Mouse (Mus musculus) urinary bladder, adult 2 months (tissue): ENCODE measurements around the gene Slc25a34. TPM values are rescaled to one million over a fixed set of nuclear protein-coding genes. Genes with fewer than 3 reads are reported as not detected.
A peak's percentile ranks its signal among the peaks of the same experiment; 100 is the strongest.

ENCODE experiments used
- DNase-seq: peaks from one replicate; pipeline ENCODE4 v3.0.0; 2022; ENCODE audit warnings: low spot score
- polyA plus RNA-seq: library from polyadenylated mRNA; depleted of rRNA; stranded (reverse); fragments of >200 nt; gene quantifications from 2 replicates; pipeline ENCODE4 v1.2.3, GENCODE M21; 2012; rRNA removed

Slc25a34 gene
- polyA plus RNA-seq, 1 experiment: 0.14 TPM

DNA sequence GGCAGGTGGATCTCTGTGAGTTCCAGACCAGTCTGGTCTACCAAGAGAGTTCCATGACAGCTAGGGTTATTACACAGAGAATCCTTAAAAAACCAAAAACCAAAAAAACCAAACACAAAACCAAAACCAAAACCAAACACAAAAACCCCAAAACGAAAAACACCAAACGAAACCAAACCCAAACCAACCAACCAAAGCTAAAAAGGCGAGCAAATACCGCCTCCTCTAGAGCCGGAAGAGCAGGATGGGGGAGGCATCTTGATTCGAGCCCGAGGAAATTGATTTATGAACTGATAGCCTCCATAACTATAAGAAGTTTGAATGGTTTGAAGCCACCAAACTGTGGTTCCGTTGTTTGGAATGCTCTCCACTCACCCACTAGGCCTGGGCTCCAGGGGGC is 39.7 kb downstream of the Slc25a34 start:
- no peak for DNase-seq

DNA sequence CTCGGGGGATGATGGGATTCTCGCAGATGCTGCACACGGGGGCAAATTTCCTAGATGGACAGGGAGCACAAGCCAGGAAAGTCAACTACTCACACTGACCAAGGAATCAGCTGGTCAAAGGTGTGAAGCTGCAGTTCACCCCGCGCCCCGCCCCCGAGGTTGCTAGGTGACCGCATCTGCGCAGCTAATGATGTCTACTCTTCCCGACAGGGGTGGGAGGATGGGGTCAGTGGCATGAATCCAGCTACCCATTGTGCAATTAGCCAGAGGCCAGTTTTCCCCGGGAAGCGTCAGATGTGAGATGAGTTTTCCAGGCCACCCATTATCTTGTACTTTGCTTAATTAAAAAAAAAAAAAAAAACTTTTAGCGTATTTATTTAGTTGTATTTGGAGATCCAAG is 42.6 kb downstream of the Slc25a34 start:
- DNase-seq: no peak

DNA sequence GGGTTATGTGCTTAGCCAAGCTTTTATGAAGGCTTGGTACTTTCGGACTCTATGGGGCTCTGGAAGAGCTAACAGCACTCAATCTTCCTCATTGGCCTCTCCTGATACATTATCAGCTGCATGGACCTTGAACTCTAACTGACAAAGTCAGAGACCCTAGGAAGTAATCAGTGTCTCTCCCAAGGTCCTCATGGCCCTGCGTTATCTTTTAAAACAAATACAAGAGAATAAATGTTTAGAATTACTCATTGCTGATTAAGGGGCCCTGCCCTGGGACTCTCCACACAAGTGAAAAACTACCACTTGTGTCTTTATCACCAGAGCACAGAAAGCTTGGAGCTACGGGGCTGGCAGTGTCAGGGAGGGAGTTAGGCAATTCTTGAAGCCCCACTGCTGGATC is 44.8 kb downstream of the Slc25a34 start:
- no peak for DNase-seq

DNA sequence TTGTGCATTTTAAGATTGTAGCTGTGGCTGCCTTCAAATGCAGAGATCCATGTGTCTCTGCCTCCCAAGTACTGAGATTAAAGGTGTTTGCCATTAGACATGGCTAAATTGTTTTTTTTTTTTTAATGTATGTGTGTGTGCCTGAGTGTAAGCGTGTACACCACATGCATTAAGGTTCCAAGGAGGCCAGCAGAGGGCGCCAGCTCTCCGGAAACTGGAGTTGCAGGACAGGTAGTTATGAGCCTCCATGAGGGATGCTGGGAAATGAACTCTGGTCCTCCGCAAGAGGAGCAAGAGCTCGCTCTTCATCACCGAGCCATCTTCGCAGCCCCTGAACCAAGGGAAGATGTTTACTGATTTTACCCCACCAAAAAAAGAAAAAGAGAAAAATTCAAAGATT is 46.7 kb downstream of the Slc25a34 start:
- no peak for DNase-seq

DNA sequence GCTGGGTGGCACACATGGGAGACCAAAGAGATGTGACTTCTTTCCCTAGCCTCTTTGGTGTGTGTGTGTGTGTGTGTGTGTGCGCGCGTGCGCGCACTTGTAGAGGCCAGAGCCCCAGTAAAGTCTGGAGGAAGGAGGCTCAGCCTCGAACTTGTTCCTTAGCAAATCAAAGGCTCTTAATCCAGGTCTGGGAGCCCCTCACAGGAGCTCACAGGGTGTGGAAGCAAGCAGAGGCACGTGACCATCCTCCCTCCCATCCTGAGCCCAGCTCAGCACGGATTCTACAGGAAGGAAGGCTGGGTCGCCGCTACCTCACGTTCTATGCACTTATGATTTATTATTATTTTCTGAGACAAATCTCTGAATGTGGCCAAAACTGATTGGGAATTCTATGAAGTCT is 47.2 kb downstream of the Slc25a34 start:
- no peak for DNase-seq

DNA sequence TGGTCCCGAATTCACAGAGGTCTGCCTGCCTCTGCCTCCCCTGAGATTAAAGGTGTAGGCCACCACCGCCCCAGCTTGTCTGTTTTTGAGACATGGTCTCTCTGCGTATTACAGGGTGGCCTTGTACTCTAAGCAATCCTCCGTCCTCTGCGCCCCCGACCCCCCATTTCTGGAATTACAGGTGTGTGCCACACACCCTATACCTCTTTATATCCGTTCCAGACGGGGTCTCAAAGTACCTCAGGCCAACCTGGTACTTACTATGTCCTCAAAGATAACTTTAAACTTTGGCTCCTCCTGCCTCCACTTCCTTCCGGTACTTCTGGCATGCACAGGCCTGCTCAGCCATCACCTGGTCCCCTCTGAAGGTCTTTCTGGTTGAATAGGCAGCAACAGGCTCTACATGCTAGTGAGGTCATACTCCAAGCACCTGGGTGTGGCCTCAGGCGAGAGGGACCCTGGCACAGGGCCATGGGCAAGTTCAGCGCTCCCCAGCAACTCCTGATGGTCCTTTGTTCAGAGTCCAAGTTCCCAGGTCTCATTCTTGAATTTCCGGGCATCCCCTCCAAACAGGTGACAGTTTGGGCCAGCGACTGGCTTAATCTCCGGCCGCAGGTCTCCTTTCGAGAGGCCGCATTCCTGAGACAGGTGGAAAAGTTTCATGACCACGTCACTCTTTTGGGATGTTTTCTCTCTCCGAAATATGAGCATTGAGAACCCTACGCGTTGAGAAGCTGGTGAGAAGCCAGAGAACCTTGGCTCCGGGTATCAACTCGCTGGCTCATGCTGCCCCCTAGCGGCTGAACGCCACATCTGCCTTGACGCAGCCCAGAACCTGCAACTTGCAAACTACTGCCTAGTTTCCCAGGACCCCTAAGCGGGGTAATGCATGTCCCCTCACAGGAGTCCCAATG is 48.6 kb downstream of the Slc25a34 start:
- peak; percentile 78 for DNase-seq

DNA sequence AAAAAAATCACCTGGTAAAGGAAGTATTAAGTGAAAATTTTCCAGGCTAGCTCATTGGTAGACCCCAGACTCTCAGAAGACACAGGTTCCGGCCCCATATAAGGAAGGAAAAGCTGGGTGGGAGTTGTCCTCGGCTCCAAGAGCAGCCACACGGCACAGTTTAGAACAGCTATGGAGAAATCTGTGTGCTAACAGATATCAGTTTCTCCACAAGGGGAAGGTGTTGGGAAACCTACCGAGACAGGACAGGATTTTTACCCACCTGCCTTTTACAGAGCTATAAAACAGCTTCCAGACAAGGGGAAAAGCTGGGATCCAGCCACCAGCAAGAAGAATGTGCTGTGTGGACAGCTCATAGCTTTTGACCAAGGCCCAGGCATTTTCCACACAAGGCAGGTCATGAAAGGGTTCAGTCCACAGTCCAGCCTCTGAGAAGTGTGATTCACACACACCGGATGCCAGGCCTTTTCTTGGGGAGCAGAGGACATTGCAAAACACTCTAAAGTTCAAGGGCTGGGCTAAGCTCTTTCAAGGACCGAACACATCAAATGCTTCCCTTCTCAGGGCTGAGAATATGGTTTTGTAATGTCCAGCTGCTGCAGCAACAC is 50.2 kb downstream of the Slc25a34 start:
- no peak for DNase-seq

DNA sequence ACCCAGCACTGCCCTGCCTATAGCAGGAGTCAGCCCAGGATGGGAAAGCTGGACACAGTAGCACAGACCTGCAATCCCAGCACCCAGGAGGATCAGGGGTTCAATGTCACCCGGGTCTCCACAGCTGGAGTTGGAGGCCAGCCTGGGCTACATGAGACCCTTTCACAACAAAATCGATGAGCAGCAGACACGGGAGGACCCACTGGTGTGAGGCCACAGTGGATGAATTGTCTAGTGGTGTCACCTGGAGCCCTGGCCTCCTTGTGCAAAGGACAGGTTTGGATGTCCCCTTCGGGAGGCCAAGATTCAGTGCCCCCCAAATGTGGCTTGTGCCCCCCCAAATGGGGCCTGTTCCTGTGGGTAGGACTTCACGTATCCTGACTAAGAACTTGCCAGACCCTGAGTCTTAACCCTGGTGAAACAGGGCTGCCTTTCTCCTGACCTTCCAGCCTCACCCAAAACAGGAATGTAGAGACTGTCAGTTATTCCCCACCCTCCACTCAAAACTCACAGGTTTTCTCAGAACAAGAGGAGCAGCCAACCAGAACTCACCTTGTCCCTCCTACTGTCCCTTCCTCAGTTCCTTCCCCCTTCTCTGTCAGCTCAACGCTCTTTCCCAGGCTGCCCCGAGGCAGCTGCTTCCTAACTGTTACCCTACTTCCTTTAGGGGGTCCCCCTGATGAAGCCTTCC is 50.8 kb downstream of the Slc25a34 start:
- DNase-seq: no peak

DNA sequence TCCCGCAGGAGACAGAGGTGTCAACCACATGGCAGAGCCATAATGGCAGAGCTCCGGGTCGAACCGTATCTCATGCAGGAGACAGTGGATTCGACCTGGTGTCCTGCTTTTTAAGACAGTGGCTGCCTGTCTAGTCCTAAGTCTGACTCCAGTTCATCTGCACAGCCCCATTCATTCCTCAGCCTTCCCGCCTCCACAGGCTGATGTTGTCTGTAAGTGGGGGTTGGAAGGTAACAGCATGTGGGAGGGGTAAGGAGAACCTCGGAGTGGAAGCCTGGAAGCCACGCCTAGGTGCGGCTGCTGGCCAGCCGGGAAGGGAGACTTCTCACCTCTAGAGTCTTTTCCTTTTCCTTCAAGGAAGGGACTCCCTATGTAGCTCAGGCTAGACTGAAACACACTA is 51.7 kb downstream of the Slc25a34 start:
- DNase-seq: no peak

DNA sequence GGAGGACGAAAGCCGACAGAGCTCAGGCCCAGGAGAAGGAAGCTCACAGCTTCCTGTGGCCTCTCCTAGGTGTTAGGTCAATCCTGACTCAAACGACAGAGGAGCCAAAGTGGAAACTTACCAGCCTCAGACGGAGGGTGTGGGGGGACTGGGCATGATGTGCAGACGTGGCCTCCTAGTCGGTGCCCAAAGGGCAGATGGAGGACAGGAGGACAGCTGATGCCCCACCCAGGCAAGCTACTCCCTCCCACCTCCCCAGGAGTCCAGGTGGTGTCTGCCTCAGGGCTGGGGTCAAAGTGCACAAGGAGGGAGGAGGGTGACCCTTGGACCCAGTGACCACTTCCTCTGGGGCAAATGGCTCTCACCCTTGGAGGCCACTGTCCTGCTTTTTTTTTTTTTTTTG is 52.3 kb downstream of the Slc25a34 start:
- DNase-seq: no peak

DNA sequence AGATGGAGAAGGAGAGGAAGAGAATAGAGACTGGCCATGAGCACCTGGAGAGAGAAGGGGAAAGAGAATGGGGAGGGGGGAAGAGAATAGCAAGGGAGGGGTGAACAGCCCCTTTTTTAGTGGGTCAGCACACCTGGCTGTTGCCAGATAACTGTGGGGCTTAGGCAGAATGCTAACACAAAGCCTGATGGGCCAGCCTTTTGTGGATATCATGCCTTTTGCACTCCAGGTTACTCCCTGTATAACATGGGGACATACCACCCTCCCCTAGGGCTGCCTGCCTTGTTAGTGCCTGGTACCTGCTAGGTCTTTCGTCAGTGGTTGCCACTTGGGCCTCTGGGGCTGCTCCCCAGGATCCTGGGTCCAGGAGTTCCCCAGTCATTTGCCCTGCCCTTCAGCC is 52.8 kb downstream of the Slc25a34 start:
- DNase-seq: no peak

DNA sequence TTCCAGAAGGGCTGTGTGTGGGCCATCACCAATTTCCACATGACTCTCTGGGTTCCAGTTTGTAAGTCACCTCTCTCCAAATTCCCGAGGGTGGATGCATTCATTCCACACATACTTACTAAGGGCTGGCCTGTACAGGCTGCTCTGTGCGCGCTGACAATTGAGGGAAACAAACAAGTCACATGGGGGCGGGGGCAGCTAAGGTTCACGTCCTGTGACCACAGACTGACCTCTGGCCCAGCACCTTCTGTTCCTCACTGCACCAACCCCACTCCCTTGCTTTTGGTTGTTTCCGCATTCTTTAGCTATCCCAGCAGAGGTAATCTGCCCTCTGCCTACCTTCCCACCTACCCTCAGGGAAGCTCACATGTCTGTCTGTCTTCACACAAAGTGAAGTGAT is 53.6 kb downstream of the Slc25a34 start:
- no peak for DNase-seq

DNA sequence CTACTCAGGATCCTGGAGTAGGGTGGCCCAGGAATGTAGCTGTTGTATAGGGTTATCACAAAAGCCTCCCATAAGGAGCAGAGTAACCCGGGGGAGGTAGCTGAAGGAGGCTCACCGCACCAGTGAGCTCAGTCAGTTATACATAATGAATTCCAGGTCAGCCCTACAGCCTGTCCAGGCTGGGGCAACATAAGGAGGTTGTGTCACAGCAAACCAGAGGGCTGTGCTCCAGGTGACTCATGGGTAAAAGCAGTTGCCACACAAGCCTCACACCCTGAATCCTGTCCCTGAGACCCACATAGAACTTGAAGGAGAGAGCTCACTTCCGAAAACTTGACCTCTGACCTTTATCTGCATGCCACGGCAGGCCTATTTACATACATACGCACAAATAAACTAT is 54.7 kb downstream of the Slc25a34 start:
- DNase-seq: no peak

Other genes starting within 250 kb of the Slc25a34 start
- gene Clcnka, start 225.1 kb downstream of the Slc25a34 start, polyA plus RNA-seq: not detected in 2 replicates
- gene Clcnkb, start 207.8 kb downstream of the Slc25a34 start, polyA plus RNA-seq: 0.30 TPM in 1 of 2 replicates, not detected in the other
- 30.6 and 48.4 TPM in 2 replicates for gene Hspb7, start 203.0 kb downstream of the Slc25a34 start, polyA plus RNA-seq
- gene Srarp, start 187.7 kb downstream of the Slc25a34 start, polyA plus RNA-seq: 0.81 and 0.85 TPM in 2 replicates
- 23.4 and 26.3 TPM in 2 replicates for gene Zbtb17, start 179.2 kb downstream of the Slc25a34 start, polyA plus RNA-seq
- gene Spen, start 85.2 kb downstream of the Slc25a34 start, polyA plus RNA-seq: 3.5 and 10.7 TPM in 2 replicates
- gene Fblim1, start 17.7 kb downstream of the Slc25a34 start, polyA plus RNA-seq: 95.1 and 129 TPM in 2 replicates
- gene Tmem82, start 5.2 kb downstream of the Slc25a34 start, polyA plus RNA-seq: 0.87 and 0.94 TPM in 2 replicates
- 31.5 and 32.0 TPM in 2 replicates for gene Plekhm2, start 41.1 kb upstream of the Slc25a34 start, polyA plus RNA-seq
- gene Rsc1a1, start 61.8 kb upstream of the Slc25a34 start, polyA plus RNA-seq: 14.4 and 17.2 TPM in 2 replicates
- 38.9 and 40.9 TPM in 2 replicates for gene Ddi2, start 99.6 kb upstream of the Slc25a34 start, polyA plus RNA-seq
- not detected in 2 replicates for gene Agmat, start 122.9 kb upstream of the Slc25a34 start, polyA plus RNA-seq
- gene Dnajc16, start 167.1 kb upstream of the Slc25a34 start, polyA plus RNA-seq: 12.8 and 13.0 TPM in 2 replicates
- gene Casp9, start 169.8 kb upstream of the Slc25a34 start, polyA plus RNA-seq: 15.7 and 16.9 TPM in 2 replicates
- gene Cela2a, start 202.3 kb upstream of the Slc25a34 start, polyA plus RNA-seq: 0.29 and 1.3 TPM in 2 replicates
- not detected in 2 replicates for gene Ctrc, start 222.5 kb upstream of the Slc25a34 start, polyA plus RNA-seq